8 mouse cellular contexts compared by ENCODE assay signal in the genomic region with DNA sequence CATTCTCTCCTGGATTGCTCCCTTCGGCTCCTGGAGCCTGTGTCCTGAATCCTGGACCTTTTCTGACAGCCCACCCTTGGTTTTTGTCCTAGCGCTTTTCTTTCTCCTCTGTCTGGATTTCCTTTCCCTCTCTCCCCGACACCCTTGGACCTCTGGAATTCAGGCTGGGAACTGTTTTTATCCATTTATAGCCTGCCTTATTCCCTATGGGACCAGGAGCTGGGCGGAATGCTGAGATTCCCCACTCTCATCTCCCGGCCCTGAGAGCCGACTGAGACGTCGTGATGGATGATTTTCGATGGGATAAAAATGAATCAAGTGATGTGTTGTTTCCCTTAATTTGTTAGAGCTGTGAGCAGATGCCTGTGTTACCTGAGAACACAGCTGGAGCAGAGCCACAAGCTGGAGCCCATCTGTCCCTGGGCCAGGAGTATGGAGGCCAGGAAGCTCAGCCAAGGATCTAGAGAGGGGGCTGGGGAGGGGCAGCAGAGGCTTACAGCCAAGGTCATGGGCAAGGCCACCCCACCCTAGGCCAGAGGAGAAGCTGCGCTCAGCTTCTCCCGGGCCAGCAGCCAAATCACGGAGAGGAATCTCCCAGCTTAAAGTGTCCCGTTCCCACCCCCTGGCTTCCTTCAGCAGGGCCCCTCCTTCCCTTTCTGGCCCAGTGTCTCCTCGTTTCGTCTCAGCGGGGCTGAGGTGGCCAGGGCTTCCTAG.
DNase-seq lines count a peak whose midpoint lies in the region; ATAC-seq lines count a peak whose summit lies in the region.

No protein-coding gene starts in this region.

- no peaks in the 10 kb centered on the region for H3K9me3 ChIP-seq in forebrain, embryonic 13.5 days (replicated peaks)
- H3K9me3 ChIP-seq in forebrain, embryonic 10.5 days: no peaks in the 10 kb centered on the region
- no peaks in the 10 kb centered on the region for H3K9me3 ChIP-seq in embryonic facial prominence, embryonic 13.5 days
- H3K9me3 ChIP-seq in lung, embryonic 15.5 days: no peaks in the 10 kb centered on the region

- H3K4me3 ChIP-seq in forebrain, embryonic 13.5 days: no peak overlapping the region
- H3K4me3 ChIP-seq in forebrain, embryonic 10.5 days: no peak overlapping the region
- H3K4me3 ChIP-seq in embryonic facial prominence, embryonic 13.5 days: no peak overlapping the region
- no peak overlapping the region for H3K4me3 ChIP-seq in lung, embryonic 15.5 days

- no peak overlapping the region for H3K9ac ChIP-seq in forebrain, embryonic 13.5 days
- H3K9ac ChIP-seq in embryonic facial prominence, embryonic 13.5 days: no peak overlapping the region
- H3K9ac ChIP-seq in lung, embryonic 15.5 days: no peak overlapping the region

- H3K27ac ChIP-seq in forebrain, embryonic 13.5 days: peak overlapping the region; percentile 40; the same call in 1 of the 2 replicates
- no peak overlapping the region for H3K27ac ChIP-seq in forebrain, embryonic 10.5 days
- H3K27ac ChIP-seq in embryonic facial prominence, embryonic 13.5 days: 0 out of 2 replicates have a peak overlapping the region, but pooled peaks have one; percentile 39
- H3K27ac ChIP-seq in lung, embryonic 15.5 days: peak overlapping the region; percentile 57; the same call in 1 of the 2 replicates

- peaks cover 72% of the 10 kb centered on the region for H3K36me3 ChIP-seq in forebrain, embryonic 13.5 days (ENCODE audit: poor library complexity, severe bottlenecking)
- H3K36me3 ChIP-seq in forebrain, embryonic 10.5 days (replicated peaks): peaks cover 94% of the 10 kb centered on the region
- H3K36me3 ChIP-seq in embryonic facial prominence, embryonic 13.5 days: no peaks in the 10 kb centered on the region
- no peaks in the 10 kb centered on the region for H3K36me3 ChIP-seq in lung, embryonic 15.5 days

- WGBS in forebrain, embryonic 13.5 days: 66% methylated on average over 16 of the region's 16 CpGs
- 87% methylated on average over 16 of the region's 16 CpGs for WGBS in forebrain, embryonic 10.5 days
- 40% methylated on average over 16 of the region's 16 CpGs for WGBS in embryonic facial prominence, embryonic 13.5 days
- 34% methylated on average over 16 of the region's 16 CpGs for WGBS in lung, embryonic 15.5 days

- no peak for ATAC-seq in forebrain, embryonic 13.5 days
- no peak for ATAC-seq in embryonic facial prominence, embryonic 13.5 days (ENCODE audit: insufficient number of reproducible peaks, insufficient read depth, low FRiP score, low TSS enrichment, low read depth)
- ATAC-seq in lung, embryonic 15.5 days (ENCODE audit: borderline replicate concordance, extremely low read depth, low FRiP score, low TSS enrichment): peak; percentile 74; the same call in 1 of the 2 replicates
- ATAC-seq in inflammation-experienced regulatory T-cells, adult 6 months: no peak
- ATAC-seq in megakaryocyte, adult 5-6 weeks (ENCODE audit: poor library complexity, severe bottlenecking): no peak

- no peak overlapping the region for H3K4me2 ChIP-seq in forebrain, embryonic 13.5 days
- peak overlapping the region; percentile 27; the same call in 1 of the 2 replicates for H3K4me2 ChIP-seq in embryonic facial prominence, embryonic 13.5 days
- H3K4me2 ChIP-seq in lung, embryonic 15.5 days: peak overlapping the region; percentile 9; the same call in 1 of the 2 replicates

- DNase-seq in forebrain, embryonic 10.5 days (ENCODE audit: extremely low spot score, low spot score): no peak
- DNase-seq in heart, postnatal 4 days: peak; percentile 41
- no peak for DNase-seq in embryo, embryonic 9.5 days (ENCODE audit: extremely low spot score)

- peaks cover 22% of the 10 kb centered on the region for H3K4me1 ChIP-seq in forebrain, embryonic 13.5 days
- peaks cover 18% of the 10 kb centered on the region for H3K4me1 ChIP-seq in forebrain, embryonic 10.5 days
- peaks cover 15% of the 10 kb centered on the region for H3K4me1 ChIP-seq in embryonic facial prominence, embryonic 13.5 days
- peaks cover 12% of the 10 kb centered on the region; the same call in 1 of the 2 replicates for H3K4me1 ChIP-seq in lung, embryonic 15.5 days

- no peaks in the 10 kb centered on the region for H3K27me3 ChIP-seq in forebrain, embryonic 13.5 days
- H3K27me3 ChIP-seq in forebrain, embryonic 10.5 days (ENCODE audit: poor library complexity, severe bottlenecking): no peaks in the 10 kb centered on the region
- peaks cover 13% of the 10 kb centered on the region; the same call in 1 of the 2 replicates for H3K27me3 ChIP-seq in embryonic facial prominence, embryonic 13.5 days
- H3K27me3 ChIP-seq in lung, embryonic 15.5 days: no peaks in the 10 kb centered on the region
